Mouse (Mus musculus) T-helper 1 cell (primary cell): ENCODE data around the gene Zbtb33.

Source experiments
- in situ Hi-C: fragments of 300-600 bp; cut with MboI, MseI; formaldehyde crosslinking; loops from one replicate; pipeline ENCODE4 v1.15.1; 2025; ENCODE audit warnings: high pct_unique_total_duplicates

The Zbtb33 gene

DNA sequence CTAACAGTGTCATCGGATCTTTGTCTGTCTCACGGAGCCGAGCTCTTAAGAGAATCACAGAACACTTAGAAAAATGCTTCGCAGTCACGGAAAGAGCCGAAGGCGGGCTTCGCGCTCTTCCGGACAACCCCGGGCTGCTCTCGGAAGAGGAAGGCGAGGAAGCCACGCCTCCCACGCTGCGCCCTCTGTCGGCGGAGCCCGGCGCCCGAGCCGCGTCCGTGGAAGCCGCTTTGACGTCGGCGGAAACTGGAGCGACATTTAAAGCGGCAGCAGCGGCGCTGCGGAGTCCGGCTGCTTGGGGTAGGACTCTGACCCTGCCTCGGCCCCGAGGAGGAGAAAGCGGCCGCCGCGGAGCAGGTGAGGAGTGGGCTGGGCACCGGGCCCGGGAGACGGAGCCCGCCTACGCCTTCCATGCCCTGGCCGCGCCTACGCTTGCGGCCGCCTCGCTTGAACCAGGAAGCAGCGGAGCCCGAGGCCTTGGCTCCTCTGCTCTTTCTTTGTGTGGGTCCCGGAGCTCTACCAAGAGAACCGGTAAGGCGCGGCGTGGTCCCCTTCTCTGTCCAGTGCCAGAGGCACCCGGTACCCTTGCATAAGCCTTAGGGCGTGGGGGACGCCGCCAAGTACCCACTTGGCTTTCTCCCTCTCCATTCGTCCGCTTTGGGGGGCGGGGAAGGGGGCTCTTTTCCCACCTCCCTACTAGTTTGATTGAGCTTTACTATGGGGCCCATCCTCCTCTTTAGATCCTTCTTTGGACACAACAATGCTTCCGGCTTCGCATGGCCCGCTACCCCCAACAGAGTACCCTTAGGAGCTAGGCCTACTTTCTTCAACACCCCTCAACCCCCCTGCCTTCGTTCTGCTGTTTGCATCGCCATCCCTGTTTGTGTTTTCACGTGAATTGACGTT lies at the start of gene Zbtb33:
TSS of gene Zbtb33 (plus strand) at position 242 of the 906 bp plus-strand sequence.
- in situ Hi-C loops: no loop called here

GRCm38 (mm10) chrX:38159097-38159496 lies 30.5 kb upstream of the Zbtb33 start:
- in situ Hi-C loops: no loop called here

- in situ Hi-C loops: no loop called here
These were observed 24.3 kb upstream of the Zbtb33 start for GRCm38 (mm10) chrX:38165315-38165714.

- in situ Hi-C loops: no loop called here
These were observed 23.5 kb upstream of the Zbtb33 start for GRCm38 (mm10) chrX:38166064-38166463.

DNA sequence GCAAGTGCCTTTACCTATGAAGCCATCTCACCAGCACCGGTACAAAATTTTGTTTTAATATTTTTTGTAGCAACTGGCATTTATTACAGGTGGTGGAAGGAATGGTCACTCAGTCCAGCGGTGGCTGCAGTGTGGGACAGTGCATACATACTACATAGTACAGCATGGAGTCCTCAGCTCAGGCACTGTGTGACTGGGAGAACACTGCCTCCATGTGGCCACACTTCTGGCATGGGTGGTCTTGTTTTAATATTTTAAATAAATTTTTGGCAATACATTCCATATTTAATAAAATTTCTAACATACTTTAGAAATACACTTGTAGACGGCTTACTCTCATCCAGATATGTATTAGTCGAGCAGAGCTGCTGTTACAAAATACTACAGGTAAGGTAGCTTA lies 23.0 kb upstream of the Zbtb33 start:
- in situ Hi-C loops: no loop called here

- in situ Hi-C loops: loop anchor here (5.0 kb wide), 1 partner anchor 73 kb away; no protein-coding TSS in a partner anchor
These were observed 9.7 kb upstream of the Zbtb33 start for GRCm38 (mm10) chrX:38179891-38180310.

GRCm38 (mm10) chrX:38180656-38181607 lies 8.7 kb upstream of the Zbtb33 start:
- in situ Hi-C loops: no loop called here

GRCm38 (mm10) chrX:38181608-38182258 lies 7.9 kb upstream of the Zbtb33 start:
- in situ Hi-C loops: no loop called here

DNA sequence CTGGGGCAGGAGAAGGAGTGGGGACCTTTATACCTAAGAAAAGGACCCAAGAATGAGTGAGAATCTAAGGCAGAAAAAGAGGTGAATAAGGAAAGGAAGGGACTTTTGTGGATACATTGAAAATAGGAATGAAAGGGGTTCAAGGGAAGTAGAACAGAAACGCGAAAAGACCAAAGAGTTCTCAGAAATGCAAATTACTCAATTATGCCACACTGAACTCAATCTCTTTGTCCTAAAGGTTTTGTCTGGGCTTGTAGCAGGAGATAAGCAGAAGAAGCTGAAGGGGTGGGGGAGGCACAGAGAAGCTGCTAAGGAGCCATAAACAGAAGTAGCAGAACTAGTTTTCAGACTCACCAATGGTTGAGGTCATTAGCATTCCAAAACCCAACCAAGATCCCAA lies 4.1 kb upstream of the Zbtb33 start:
- in situ Hi-C loops: no loop called here

GRCm38 (mm10) chrX:38190458-38190764 lies 818 bp downstream of the Zbtb33 start:
- in situ Hi-C loops: no loop called here

- in situ Hi-C loops: no loop called here
These were observed 12.2 kb downstream of the Zbtb33 start for GRCm38 (mm10) chrX:38201816-38202215.

- in situ Hi-C loops: no loop called here
These were observed 17.8 kb downstream of the Zbtb33 start for GRCm38 (mm10) chrX:38207392-38207791.

GRCm38 (mm10) chrX:38216986-38217675 lies 27.5 kb downstream of the Zbtb33 start:
- in situ Hi-C loops: no loop called here

- in situ Hi-C loops: no loop called here
These were observed 28.0 kb downstream of the Zbtb33 start for GRCm38 (mm10) chrX:38217676-38217991.

GRCm38 (mm10) chrX:38222757-38223156 lies 33.2 kb downstream of the Zbtb33 start:
- in situ Hi-C loops: no loop called here

- in situ Hi-C loops: no loop called here
These were observed 40.3 kb downstream of the Zbtb33 start for GRCm38 (mm10) chrX:38229888-38230287.

GRCm38 (mm10) chrX:38237731-38238130 lies 48.1 kb downstream of the Zbtb33 start:
- in situ Hi-C loops: loop anchor here (5.0 kb wide), 1 partner anchor 200 kb away; no protein-coding TSS in a partner anchor
